Mouse (Mus musculus): ENCODE measurements around the gene Ppid.

- TF ChIP-seq CTCF (IDR thresholded peaks at IDR 0.05; ENCODE audit: control insufficient read depth, insufficient read depth, insufficient read length) (no peak), MYOG (IDR thresholded peaks at IDR 0.05; ENCODE audit: control insufficient read depth, extremely low read depth, insufficient read length) (no peak), MYOD1 (IDR thresholded peaks at IDR 0.05; ENCODE audit: control insufficient read depth, insufficient read length, low read depth) (no peak), MAX (IDR thresholded peaks at IDR 0.05) (no peak)
These were observed 13.5 kb upstream of the Ppid start for GRCm38 (mm10) chr3:79577606-79578005.

Measured in C2C12 (cell line).